Mouse (Mus musculus) embryonic facial prominence, embryonic 13.5 days (tissue): ENCODE measurements around the gene Ipp. TPM values are rescaled to one million over a fixed set of nuclear protein-coding genes. Genes with fewer than 3 reads are reported as not detected.

Experiments
- ATAC-seq: fragments of 200-750 bp; cut with Nextera tagmentation; 2 replicates; pipeline ENCODE4 v1.8.0; 2017; ENCODE audit warnings: low read depth; ENCODE audit not compliant: insufficient number of reproducible peaks, insufficient read depth, low FRiP score, low TSS enrichment
- H3K27ac ChIP-seq: fragments of 300-500 bp; sonication (generic); 2 replicates; pipeline ENCODE4 v1.5.1; 2015; ENCODE audit warnings: moderate library complexity, mild to moderate bottlenecking, inconsistent platforms
- H3K27me3 ChIP-seq: fragments of 300-500 bp; sonication (generic); 2 replicates; pipeline ENCODE4 v1.6.1; 2015; ENCODE audit warnings: mild to moderate bottlenecking, inconsistent platforms
- H3K36me3 ChIP-seq: fragments of 300-500 bp; sonication (generic); 2 replicates; pipeline ENCODE4 v1.6.1; 2015; ENCODE audit warnings: mild to moderate bottlenecking, inconsistent platforms
- H3K4me1 ChIP-seq: fragments of 300-500 bp; sonication (generic); 2 replicates; pipeline ENCODE4 v1.6.1; 2015; ENCODE audit warnings: inconsistent platforms
- H3K4me2 ChIP-seq: fragments of 300-500 bp; sonication (generic); 2 replicates; pipeline ENCODE4 v1.6.1; 2015; ENCODE audit warnings: moderate library complexity, mild to moderate bottlenecking, inconsistent platforms
- H3K4me3 ChIP-seq: fragments of 300-500 bp; sonication (generic); 2 replicates; pipeline ENCODE4 v1.5.1; 2015; ENCODE audit warnings: mild to moderate bottlenecking, inconsistent platforms
- H3K9ac ChIP-seq: fragments of 300-500 bp; sonication (generic); 2 replicates; pipeline ENCODE4 v1.6.1; 2015; ENCODE audit warnings: mild to moderate bottlenecking, inconsistent platforms
- H3K9me3 ChIP-seq: fragments of 300-500 bp; sonication (generic); 2 replicates; pipeline ENCODE4 v1.6.1; 2016; ENCODE audit warnings: inconsistent platforms
- WGBS: fragments of 180-500 bp; shearing (Covaris S2); methylation state at CpG from one replicate; pipeline ENCODE4 v1.1.7; 2015; ENCODE audit warnings: mixed read lengths; 5-methylcytosine and 5-hydroxymethylcytosine counted together
- polyA plus RNA-seq: library from polyadenylated mRNA; unstranded; fragments of >200 nt; fragmentation: Nextera tagmentation; extraction: Ambion mirVana; gene quantifications from 2 replicates; pipeline ENCODE4 v1.2.1, GENCODE M21; 2015

The Ipp gene
- polyA plus RNA-seq, 1 experiment from 2014 or later: 15.3 TPM

DNA sequence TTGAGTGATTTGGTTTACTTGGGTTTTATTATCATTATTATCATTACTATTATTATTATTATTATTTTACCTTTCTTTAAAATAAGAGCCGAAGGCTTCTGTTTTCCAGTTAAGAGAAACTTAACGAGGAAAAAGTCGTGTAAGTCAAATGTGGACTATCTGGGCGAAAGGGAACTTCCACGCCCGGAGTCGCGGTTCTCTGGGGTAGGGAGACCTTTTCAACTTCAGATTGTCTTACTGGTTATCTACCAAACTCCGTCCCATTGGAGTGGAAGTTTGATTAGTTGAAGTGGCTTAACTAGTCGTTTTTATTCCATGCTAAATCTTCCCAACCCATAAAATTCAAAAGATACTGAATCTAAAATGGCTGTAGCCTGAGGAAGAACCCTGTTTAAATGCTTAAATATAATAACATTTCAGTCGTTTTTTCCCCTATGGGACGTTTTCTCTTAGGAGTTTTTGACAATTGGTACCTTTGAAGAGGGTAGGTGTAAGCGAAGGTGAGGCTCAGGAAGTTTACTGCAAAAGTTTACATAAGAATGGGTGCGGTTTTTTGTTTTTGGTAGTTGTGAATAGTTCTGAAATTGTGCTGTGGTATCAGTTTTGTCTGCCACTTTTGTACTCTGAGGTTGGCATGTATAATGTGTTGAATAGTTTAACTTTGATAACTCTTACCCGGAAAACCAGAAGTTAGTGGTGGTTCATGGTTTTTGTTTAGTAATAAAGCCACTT lies 51.0 kb downstream of the Ipp start:
- Histone ChIP-seq H3K9me3 (no peaks in the 10 kb centered on the region), H3K4me2 (peak overlapping the region; percentile 81), H3K27ac (peak overlapping the region; percentile 93), H3K36me3 (peaks cover 8% of the 10 kb centered on the region), H3K4me3 (peak overlapping the region; percentile 91), H3K27me3 (no peaks in the 10 kb centered on the region), H3K4me1 (0 out of 2 replicates have a peak, but pooled peaks cover 3% of the 10 kb centered on the region), H3K9ac (peak overlapping the region; percentile 94)
- ATAC-seq: no peak
- WGBS: 4% methylated on average over 15 of the region's 15 CpGs

Other genes with a start within 250 kb of the Ipp start
- gene Mast2, start 43.4 kb upstream of the Ipp start, polyA plus RNA-seq: 14.3 and 16.5 TPM in 2 replicates
- gene Tmem69, start 48.4 kb downstream of the Ipp start, polyA plus RNA-seq: 20.3 and 24.2 TPM in 2 replicates
- gene Gpbp1l1, start 50.1 kb downstream of the Ipp start, polyA plus RNA-seq: 37.5 and 40.1 TPM in 2 replicates
- 3.1 and 5.0 TPM in 2 replicates for gene Ccdc17, start 89.1 kb downstream of the Ipp start, polyA plus RNA-seq
- 200 and 202 TPM in 2 replicates for gene Nasp, start 120.4 kb downstream of the Ipp start, polyA plus RNA-seq
- 763 and 775 TPM in 2 replicates for gene Akr1a1, start 144.1 kb downstream of the Ipp start, polyA plus RNA-seq
- gene Prdx1, start 178.0 kb downstream of the Ipp start, polyA plus RNA-seq: 1,178 and 1,215 TPM in 2 replicates
- 24.5 and 30.4 TPM in 2 replicates for gene Mmachc, start 200.9 kb downstream of the Ipp start, polyA plus RNA-seq
- gene Ccdc163, start 201.0 kb downstream of the Ipp start, polyA plus RNA-seq: 24.9 and 27.4 TPM in 2 replicates
- gene Tesk2, start 213.4 kb downstream of the Ipp start, polyA plus RNA-seq: 9.4 and 11.2 TPM in 2 replicates